Mouse (Mus musculus) liver, embryonic 11.5 days (tissue): ENCODE data around the gene Vmn1r231. TPM values are rescaled to one million over a fixed set of nuclear protein-coding genes. Genes with fewer than 3 reads are reported as not detected.

Experiments
- polyA plus RNA-seq: library from polyadenylated mRNA; unstranded; fragments of >200 nt; fragmentation: Nextera tagmentation; extraction: Ambion mirVana; gene quantifications from 2 replicates; pipeline ENCODE4 v1.2.1, GENCODE M21; 2014

Gene Vmn1r231
- polyA plus RNA-seq, 1 experiment from 2014 or later: not detected

Other genes with a start within 250 kb of the Vmn1r231 start
- not detected in 2 replicates for gene Vmn1r226, start 222.2 kb downstream of the Vmn1r231 start, polyA plus RNA-seq
- gene Vmn1r227, start 175.2 kb downstream of the Vmn1r231 start, polyA plus RNA-seq: not detected in 2 replicates
- gene Vmn1r228, start 118.9 kb downstream of the Vmn1r231 start, polyA plus RNA-seq: not detected in 2 replicates
- not detected in 2 replicates for gene Vmn1r229, start 93.5 kb downstream of the Vmn1r231 start, polyA plus RNA-seq
- gene Vmn1r230, start 64.6 kb downstream of the Vmn1r231 start, polyA plus RNA-seq: not detected in 2 replicates
- not detected in 2 replicates for gene Vmn1r232, start 14.6 kb upstream of the Vmn1r231 start, polyA plus RNA-seq
- gene Ppp2r1a, start 40.2 kb upstream of the Vmn1r231 start, polyA plus RNA-seq: 242 and 246 TPM in 2 replicates
- gene Vmn1r233, start 91.4 kb upstream of the Vmn1r231 start, polyA plus RNA-seq: not detected in 2 replicates
- 9.7 and 12.3 TPM in 2 replicates for gene Zfp160, start 103.8 kb upstream of the Vmn1r231 start, polyA plus RNA-seq